Mouse (Mus musculus) kidney, adult 18-20 months (tissue): ENCODE measurements around the gene Dus1l.
"Not testable (repeated sequence)": the region's sequence is repeated elsewhere in the genome, so short reads cannot be mapped to it uniquely, and the experiment has no call there.

Source experiments
- DNase-seq: peaks from one replicate; pipeline ENCODE4 v3.0.0; 2021

Dus1l gene

DNA sequence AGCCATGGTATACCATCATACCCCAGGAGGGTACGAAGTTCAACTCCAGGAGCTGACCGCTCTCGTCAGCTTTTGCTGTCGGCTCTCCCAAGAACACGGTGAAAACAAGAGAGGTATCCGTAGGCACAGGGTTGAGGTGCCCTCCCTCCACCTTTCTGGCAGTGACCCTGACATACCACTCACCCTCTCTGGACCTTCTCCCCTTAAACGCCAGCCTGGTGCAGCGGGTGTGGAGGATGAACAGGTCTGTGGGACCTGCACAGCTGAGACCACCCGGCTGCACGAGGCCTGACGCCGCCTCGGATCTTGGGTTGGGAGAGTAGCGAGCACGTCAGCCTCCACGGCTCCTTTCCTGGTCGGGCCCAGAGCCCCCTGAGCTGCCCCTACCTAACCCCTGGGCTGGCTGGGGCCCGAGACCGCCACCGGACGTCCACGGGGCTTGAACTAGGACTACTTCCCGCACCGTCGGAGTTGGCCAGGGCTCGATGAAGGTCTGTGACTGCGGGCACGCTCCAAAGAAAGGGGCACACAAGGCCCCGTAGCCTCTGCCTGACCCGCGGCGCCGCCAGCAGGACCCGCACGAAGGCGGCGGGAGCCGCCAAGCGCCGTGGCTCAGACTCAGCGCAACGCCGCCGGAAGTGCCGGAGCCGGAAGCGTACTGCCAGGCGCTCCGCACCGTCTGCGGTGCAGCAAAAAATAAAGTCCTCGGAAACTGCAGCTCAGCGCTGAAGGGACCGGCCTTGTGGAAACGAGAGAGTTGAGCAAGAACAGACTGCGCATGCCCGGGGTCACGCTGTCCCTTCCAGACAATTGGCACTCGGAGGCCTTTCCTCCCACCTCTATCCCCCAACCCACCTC, at the start of gene Dus1l:
TSS of gene Dus1l (minus strand) at position 648 of the 858 bp plus-strand sequence.
- peak; percentile 98 for DNase-seq

GRCm38 (mm10) chr11:120844329-120844728, 48.1 kb upstream of the Dus1l start:
- no peak for DNase-seq

- DNase-seq = no peak
These were observed 37.5 kb upstream of the Dus1l start for GRCm38 (mm10) chr11:120833555-120834280.

GRCm38 (mm10) chr11:120832962-120833361, 36.8 kb upstream of the Dus1l start:
- DNase-seq = not testable (repeated sequence)

DNA sequence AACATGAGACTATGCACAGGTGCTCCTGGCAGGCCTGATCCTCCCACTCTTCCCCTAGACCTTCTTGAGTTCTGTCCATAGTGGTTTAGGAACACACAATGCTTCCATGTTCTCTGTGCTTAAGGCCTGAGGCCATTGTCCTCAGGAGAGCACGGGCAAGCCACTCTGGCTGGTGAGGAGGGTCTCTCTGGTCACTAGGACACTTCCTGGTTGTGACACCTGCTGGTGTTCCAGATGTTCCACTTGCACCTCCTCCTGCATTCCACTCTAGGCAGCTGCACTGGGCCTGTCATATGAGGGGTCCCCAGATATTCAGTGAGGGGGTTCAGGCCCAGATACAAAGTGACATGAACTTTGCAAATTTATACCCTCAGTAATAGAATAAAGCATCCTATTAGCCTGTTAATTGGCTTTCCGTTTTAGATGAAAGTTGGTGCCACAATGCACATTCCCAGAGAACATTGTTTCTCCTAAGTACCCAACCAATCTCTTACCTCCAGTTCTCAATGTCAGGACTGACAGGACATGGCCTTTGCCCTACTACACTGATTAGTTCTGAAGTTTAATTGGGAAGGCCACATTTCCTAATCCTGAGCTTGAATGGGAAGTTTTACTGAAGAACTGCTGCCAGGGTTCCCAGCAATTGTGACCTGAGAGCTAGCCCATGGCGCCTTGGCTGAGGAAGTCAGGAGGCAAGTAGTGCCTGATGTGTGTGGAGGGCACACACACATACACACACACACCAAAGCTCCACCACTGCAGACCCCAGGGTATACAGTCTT, 35.6 kb upstream of the Dus1l start:
- no peak for DNase-seq

- DNase-seq = peak; percentile 64
These were observed 34.5 kb upstream of the Dus1l start for GRCm38 (mm10) chr11:120830686-120831085.

GRCm38 (mm10) chr11:120829757-120830532, 33.7 kb upstream of the Dus1l start:
- no peak for DNase-seq

DNA sequence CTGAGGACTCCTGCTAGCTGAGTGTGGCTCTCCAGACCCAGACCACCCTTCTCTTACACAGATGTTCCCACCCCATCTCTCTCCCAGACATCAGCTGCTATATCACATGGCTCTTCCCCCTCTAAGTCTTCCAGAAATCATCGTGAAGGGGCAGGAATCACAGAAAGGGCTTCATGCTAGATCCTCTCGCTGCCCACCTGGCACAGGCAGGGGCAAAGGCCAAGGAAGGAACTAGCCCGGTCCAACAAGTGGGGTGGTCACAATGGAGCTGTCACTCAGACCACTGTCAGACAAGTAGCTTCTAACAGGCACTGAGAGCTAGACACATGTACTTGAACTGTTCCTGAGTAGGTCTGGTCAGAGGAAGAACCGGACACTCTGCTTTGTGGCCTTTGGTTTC, 32.2 kb upstream of the Dus1l start:
- DNase-seq = no peak

GRCm38 (mm10) chr11:120826016-120826953, 30.1 kb upstream of the Dus1l start:
- no peak for DNase-seq

- no peak for DNase-seq
These were observed 29.2 kb upstream of the Dus1l start for GRCm38 (mm10) chr11:120825289-120825863.

DNA sequence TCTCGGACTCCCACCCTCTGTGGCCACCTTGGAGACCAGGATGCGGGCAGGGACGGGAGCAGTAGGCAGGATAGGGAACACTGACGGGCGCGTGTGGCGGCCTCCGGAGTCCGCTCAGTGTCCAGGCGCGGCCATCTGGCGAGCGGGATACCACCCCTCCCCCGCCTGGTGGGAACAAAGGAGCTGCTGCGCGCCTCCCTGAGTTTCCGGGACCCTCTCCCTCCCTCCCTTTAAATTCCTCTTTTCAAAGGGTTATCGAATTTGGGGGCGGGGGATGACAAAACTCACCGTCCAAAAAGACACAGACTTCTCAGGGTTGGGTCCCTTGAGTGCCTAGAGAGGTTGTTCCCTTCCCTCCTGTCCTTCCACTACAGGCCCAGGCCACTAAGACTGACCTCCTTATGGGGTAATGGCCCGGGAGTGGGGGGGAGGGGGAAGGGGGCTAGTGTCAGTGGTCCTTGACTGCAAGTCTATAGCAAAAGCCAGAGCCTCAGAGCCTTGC, 28.6 kb upstream of the Dus1l start:
- DNase-seq = no peak

- DNase-seq = peak; percentile 95
These were observed 28.0 kb upstream of the Dus1l start, which contains the start of gene Fasn for GRCm38 (mm10) chr11:120823956-120824786. Fasn (minus strand) TSS chr11:120824547.

DNA sequence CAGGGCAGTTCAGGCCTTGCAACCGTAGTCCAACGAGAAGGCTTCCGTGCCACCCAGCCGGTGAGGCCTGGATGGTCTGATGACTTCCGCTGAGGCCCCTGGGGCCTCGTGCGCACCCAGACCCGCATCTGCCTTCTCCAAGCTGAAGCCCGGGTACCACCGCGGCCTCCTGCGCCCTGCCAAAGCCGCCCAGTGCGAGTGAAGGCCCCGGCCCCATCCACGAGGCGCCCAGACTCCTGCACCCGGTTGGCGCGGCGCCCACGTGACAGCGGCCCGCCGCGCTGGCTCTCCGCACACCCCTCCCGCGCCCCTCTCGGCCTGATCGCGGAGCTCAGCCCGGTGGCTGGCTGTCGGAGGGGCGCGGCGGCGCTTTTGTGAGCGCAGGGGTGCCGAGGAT, 27.3 kb upstream of the Dus1l start:
- no peak for DNase-seq

DNA sequence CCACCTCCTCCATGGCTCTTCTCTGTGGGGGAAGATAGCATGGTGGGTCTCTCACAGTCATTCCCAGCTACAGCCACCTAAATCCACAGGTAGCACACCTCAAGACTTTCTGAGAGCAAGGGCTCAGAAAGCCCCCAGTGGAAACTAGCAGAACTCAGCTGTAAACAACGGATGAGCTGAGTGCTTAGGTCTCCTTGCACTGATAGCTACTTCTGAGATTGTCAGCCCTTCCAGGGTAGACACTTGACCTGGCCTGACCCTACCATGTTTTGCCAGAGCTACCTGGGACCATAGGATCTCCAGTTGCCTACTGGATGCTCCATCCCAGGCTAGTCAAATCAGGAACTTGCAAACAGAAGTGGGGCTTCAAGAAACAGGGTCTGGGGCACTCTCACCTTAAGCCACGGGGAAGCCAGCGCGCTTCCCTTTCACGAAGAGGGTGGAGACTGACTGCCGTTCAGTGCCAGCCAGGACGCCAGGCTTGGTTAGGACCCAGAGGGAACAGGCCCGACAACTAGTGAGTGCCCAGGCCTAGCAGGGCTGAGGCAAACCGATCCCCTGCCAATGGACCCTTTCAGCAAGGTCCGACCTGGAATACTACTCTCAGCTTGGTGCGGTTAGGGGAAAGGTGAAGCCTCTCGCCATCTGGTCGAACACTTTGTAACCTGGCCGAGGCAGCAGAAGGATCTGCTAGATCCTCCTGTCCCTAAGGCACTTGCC, 26.8 kb upstream of the Dus1l start:
- no peak for DNase-seq

DNA sequence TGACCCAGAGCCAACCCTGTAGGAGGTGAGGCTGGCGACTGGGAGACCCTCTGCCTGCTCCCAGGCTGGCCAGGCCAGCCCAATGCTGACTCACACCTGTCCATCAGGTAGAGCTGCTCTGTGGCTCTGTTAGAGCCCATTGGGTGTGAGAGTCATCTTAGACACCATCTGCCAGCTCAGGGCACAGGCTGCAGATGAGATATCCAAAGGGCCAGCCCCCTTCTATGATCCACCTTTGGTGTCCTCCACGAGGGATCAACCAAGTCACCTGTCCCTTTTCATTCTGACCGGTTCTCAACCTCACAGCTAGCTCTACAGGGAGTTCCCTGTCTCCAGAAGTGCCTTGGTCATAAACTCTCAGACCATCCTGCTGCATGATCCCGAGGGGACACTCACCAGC, 26.1 kb upstream of the Dus1l start:
- no peak for DNase-seq

GRCm38 (mm10) chr11:120821076-120821922, 25.1 kb upstream of the Dus1l start:
- no peak for DNase-seq

DNA sequence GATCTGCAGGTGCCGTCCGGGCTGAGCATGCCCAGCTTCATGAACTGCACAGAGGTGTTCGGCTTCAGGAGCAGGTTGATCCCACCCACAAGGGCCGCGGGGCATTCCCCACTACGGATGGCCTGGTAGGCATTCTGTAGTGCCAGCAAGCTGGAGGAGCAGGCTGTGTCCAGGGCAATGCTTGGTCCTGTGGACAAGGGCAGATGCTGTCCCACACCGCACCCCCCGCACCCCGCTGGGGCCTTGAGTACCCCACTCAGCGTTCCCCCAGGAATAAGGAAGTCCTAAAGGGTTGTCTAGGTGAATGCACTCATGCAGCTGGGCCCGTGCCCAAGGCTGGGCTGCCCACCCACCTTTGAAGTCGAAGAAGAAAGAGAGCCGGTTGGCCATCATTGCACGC, 24.3 kb upstream of the Dus1l start:
- DNase-seq = no peak

DNA sequence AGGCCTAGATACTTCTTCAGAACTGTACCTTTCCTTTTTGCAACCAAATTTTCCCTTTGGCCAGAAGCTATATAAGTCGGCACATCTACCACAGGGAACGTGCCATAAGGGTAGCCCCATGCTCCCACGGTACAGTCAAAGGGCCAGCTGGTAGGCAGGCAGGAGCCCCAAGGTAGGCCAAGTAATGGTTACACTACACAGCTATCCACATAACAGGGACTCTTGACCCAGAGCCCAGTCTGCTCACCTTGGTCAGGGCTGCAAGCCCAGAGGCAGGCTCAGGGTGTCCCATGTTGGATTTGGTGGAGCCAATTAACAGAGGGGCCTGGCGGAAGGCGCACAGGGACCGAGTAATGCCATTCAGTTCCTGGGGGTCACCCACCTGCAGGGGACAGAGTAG, 23.4 kb upstream of the Dus1l start:
- DNase-seq = no peak
